Mouse (Mus musculus): Measurements from ENCODE around the gene Vmn1r60. TPM values are rescaled to one million over a fixed set of nuclear protein-coding genes. Genes with fewer than 3 reads are reported as not detected.
"Not testable (repeated sequence)": the region's sequence is repeated elsewhere in the genome, so short reads cannot be mapped to it uniquely, and the experiment has no call there.

Gene Vmn1r60
- not detected for total RNA-seq (2021)

- intact Hi-C loops (cut with DNase I); DNase-seq: not testable (repeated sequence)
Observed at GRCm38 (mm10) chr7:5547217-5547616, at the start of gene Vmn1r60. TSS of gene Vmn1r60 (minus strand) at chr7:5547317.

GRCm38 (mm10) chr7:5540770-5541436, 6.2 kb downstream of the Vmn1r60 start:
- intact Hi-C loops (cut with DNase I); DNase-seq: not testable (repeated sequence)

GRCm38 (mm10) chr7:5493856-5494255, 53.3 kb downstream of the Vmn1r60 start, which contains the start of gene Vmn2r28:
TSS of gene Vmn2r28 (minus strand) at chr7:5493956.
- DNase-seq; intact Hi-C loops (cut with DNase I): not testable (repeated sequence)

Other genes with a start within 250 kb of the Vmn1r60 start
- not detected for gene Gm5065, start 196.8 kb downstream of the Vmn1r60 start, total RNA-seq (2021)
- gene Nlrp2, start 196.3 kb downstream of the Vmn1r60 start, total RNA-seq (2021): not detected
- not detected for gene Vmn1r58, start 133.9 kb downstream of the Vmn1r60 start, total RNA-seq (2021)
- gene Vmn1r59, start 90.5 kb downstream of the Vmn1r60 start, total RNA-seq (2021): not detected
- not detected for gene Vmn2r28, start 53.4 kb downstream of the Vmn1r60 start, total RNA-seq (2021)
- gene Vmn1r61, start 66.0 kb upstream of the Vmn1r60 start, total RNA-seq (2021): not detected
- gene Vmn1r62, start 126.3 kb upstream of the Vmn1r60 start, total RNA-seq (2021): not detected

All from heart, postnatal 36 days (tissue).